Mouse (Mus musculus) CH12.LX (cell line): ENCODE data around the gene Zbtb46. TPM values are rescaled to one million over a fixed set of nuclear protein-coding genes. Genes with fewer than 3 reads are reported as not detected.

ENCODE experiments used
- DNase-seq: peaks from one replicate; pipeline ENCODE4 v3.0.0-alpha.2; 2013; ENCODE audit errors: extremely low read depth
- H3K27ac ChIP-seq: 2 replicates; pipeline ENCODE4 v1.5.1; 2012; ENCODE audit warnings: low read depth, mild to moderate bottlenecking, control low read depth, moderate library complexity; ENCODE audit not compliant: insufficient read depth
- H3K27me3 ChIP-seq: replicated peaks from 2 replicates; pipeline ENCODE3; 2012; ENCODE audit warnings: inconsistent platforms
- H3K36me3 ChIP-seq, 2 experiments: replicated peaks in 1 of 2; 2 replicates each; pipeline versions ENCODE3 to v1.6.1; 2012; ENCODE audit warnings: inconsistent platforms in 1 of 2, low read length in 1 of 2, mild to moderate bottlenecking in 1 of 2, mixed read lengths in 1 of 2, moderate library complexity in 1 of 2; ENCODE audit not compliant: control insufficient read depth in 1 of 2, insufficient read depth in 1 of 2
- H3K4me1 ChIP-seq, 2 experiments: 2 replicates each; pipeline ENCODE4 v1.6.1; 2012; ENCODE audit warnings: inconsistent platforms in 1 of 2, moderate library complexity in 1 of 2; ENCODE audit not compliant: insufficient read depth in 2 of 2, control insufficient read depth in 1 of 2
- H3K4me2 ChIP-seq: 2 replicates; pipeline ENCODE4 v1.6.1; 2012; ENCODE audit warnings: low read depth, mild to moderate bottlenecking, control low read depth; ENCODE audit not compliant: poor library complexity, insufficient read depth, severe bottlenecking
- H3K4me3 ChIP-seq, 3 experiments: fragments of 150-350 bp in 1 of 3; sonication (generic) in 1 of 3; replicated peaks in 1 of 3; 2 replicates each; pipeline versions ENCODE3 to v1.5.1; 2011 to 2012; ENCODE audit warnings: low read depth in 2 of 3, low read length in 2 of 3, mild to moderate bottlenecking in 2 of 3, moderate library complexity in 2 of 3, control low read depth in 1 of 3, improper control_type of control experiment in 1 of 3, inconsistent platforms in 1 of 3, mixed read lengths in 1 of 3; ENCODE audit not compliant: poor library complexity in 1 of 3
- H3K79me2 ChIP-seq: replicated peaks from 2 replicates; pipeline ENCODE4 v1.6.1; 2012; ENCODE audit warnings: mild to moderate bottlenecking, moderate library complexity; ENCODE audit not compliant: control insufficient read depth, poor library complexity, insufficient read depth, severe bottlenecking; ENCODE audit errors: extremely low read depth
- H3K9ac ChIP-seq: 2 replicates; pipeline ENCODE4 v1.6.1; 2012; ENCODE audit warnings: low read depth, mild to moderate bottlenecking, control low read depth, moderate library complexity; ENCODE audit not compliant: insufficient read depth
- H3K9me3 ChIP-seq: replicated peaks from 2 replicates; pipeline ENCODE3; 2012; ENCODE audit warnings: low read length, inconsistent platforms, mixed read lengths
- BHLHE40 ChIP-seq: IDR thresholded peaks from 2 replicates; pipeline ENCODE4 v1.6.1; 2011; ENCODE audit warnings: mild to moderate bottlenecking, low read depth, low read length, improper control_type of control experiment
- CHD1 ChIP-seq: IDR thresholded peaks from 2 replicates; pipeline ENCODE4 v1.6.1; 2012; ENCODE audit warnings: low read depth, low read length, improper control_type of control experiment, inconsistent platforms
- CHD2 ChIP-seq: IDR thresholded peaks from 2 replicates; pipeline ENCODE4 v1.6.1; 2011; ENCODE audit warnings: low read length, improper control_type of control experiment
- CTCF ChIP-seq, 2 experiments: IDR thresholded peaks in 1 of 2; conservative IDR thresholded peaks in 1 of 2; 2 replicates each; pipeline ENCODE4 v1.5.1; 2011 to 2012; ENCODE audit warnings: low read depth in 2 of 2, low read length in 2 of 2, improper control_type of control experiment in 1 of 2, inconsistent platforms in 1 of 2, mild to moderate bottlenecking in 1 of 2, moderate library complexity in 1 of 2
- GABPA ChIP-seq: IDR thresholded peaks from 2 replicates; pipeline ENCODE4 v1.6.1; 2012; ENCODE audit warnings: low read depth, low read length, improper control_type of control experiment, inconsistent platforms; ENCODE audit not compliant: insufficient replicate concordance
- JUND ChIP-seq: conservative IDR thresholded peaks from 2 replicates; pipeline ENCODE4 v1.6.1; 2011; ENCODE audit warnings: low read depth, low read length, improper control_type of control experiment
- KAT2A ChIP-seq: IDR thresholded peaks from 2 replicates; pipeline ENCODE4 v1.6.1; 2012; ENCODE audit warnings: low read length, improper control_type of control experiment, inconsistent platforms; ENCODE audit not compliant: insufficient replicate concordance
- MAX ChIP-seq: IDR thresholded peaks from 2 replicates; pipeline ENCODE4 v1.6.1; 2011; ENCODE audit warnings: low read length, improper control_type of control experiment
- NELFE ChIP-seq: IDR thresholded peaks from 2 replicates; pipeline ENCODE4 v1.6.1; 2011; ENCODE audit warnings: low read depth, low read length, improper control_type of control experiment
- NRF1 ChIP-seq: IDR thresholded peaks from 2 replicates; pipeline ENCODE4 v1.6.1; 2014; ENCODE audit warnings: low read depth, mild to moderate bottlenecking, inconsistent platforms, low read length, improper control_type of control experiment, moderate library complexity
- PAX5 ChIP-seq: IDR thresholded peaks from 2 replicates; pipeline ENCODE4 v1.6.1; 2012; ENCODE audit warnings: low read length, inconsistent platforms, mixed read lengths
- POLR2AphosphoS2 ChIP-seq: IDR thresholded peaks from 2 replicates; pipeline ENCODE4 v1.6.1; 2011; ENCODE audit warnings: low read depth, low read length, improper control_type of control experiment
- SIN3A ChIP-seq: IDR thresholded peaks from 2 replicates; pipeline ENCODE4 v1.6.1; 2012; ENCODE audit warnings: low read length, improper control_type of control experiment, inconsistent platforms
- SMC3 ChIP-seq: IDR thresholded peaks from 2 replicates; pipeline ENCODE4 v1.6.1; 2011; ENCODE audit warnings: low read depth, low read length, improper control_type of control experiment
- TBP ChIP-seq: conservative IDR thresholded peaks from 2 replicates; pipeline ENCODE4 v1.6.1; 2011; ENCODE audit warnings: low read depth, low read length, improper control_type of control experiment
- UBTF ChIP-seq: IDR thresholded peaks from 2 replicates; pipeline ENCODE4 v1.6.1; 2012; ENCODE audit warnings: low read depth, mild to moderate bottlenecking, inconsistent platforms, low read length, improper control_type of control experiment, moderate library complexity
- USF1 ChIP-seq: IDR thresholded peaks from 2 replicates; pipeline ENCODE4 v1.6.1; 2014; ENCODE audit warnings: low read depth, mild to moderate bottlenecking, inconsistent platforms, low read length, improper control_type of control experiment
- USF2 ChIP-seq: conservative IDR thresholded peaks from 2 replicates; pipeline ENCODE4 v1.6.1; 2011; ENCODE audit warnings: low read depth, low read length, improper control_type of control experiment
- ZKSCAN1 ChIP-seq: IDR thresholded peaks from 2 replicates; pipeline ENCODE4 v1.6.1; 2012; ENCODE audit warnings: low read depth, inconsistent platforms, low read length, improper control_type of control experiment, borderline replicate concordance
- ZMIZ1 ChIP-seq: IDR thresholded peaks from 2 replicates; pipeline ENCODE4 v1.6.1; 2012; ENCODE audit warnings: low read depth, mild to moderate bottlenecking, inconsistent platforms, low read length, improper control_type of control experiment
- ZNF384 ChIP-seq: IDR thresholded peaks from 2 replicates; pipeline ENCODE4 v1.6.1; 2012; ENCODE audit warnings: low read depth, low read length, improper control_type of control experiment, inconsistent platforms
- dilution Hi-C: fragments of 300-500 bp; cut with MboI; formaldehyde crosslinking; loops from 2 replicates; pipeline ENCODE4 v1.14.3; 2020; ENCODE audit warnings: low sequenced_read_pairs; ENCODE audit not compliant: extremely low pct_unique_long_range_greater_than_20kb, extremely low pct_ligation_motif_present
- in situ Hi-C: fragments of 300-500 bp; cut with MboI; formaldehyde crosslinking; loops from 3 replicates; pipeline ENCODE4 v1.14.3; 2019; ENCODE audit warnings: low sequenced_read_pairs, low pct_ligation_motif_present, low pct_unique_long_range_greater_than_20kb, mixed read lengths
- polyA plus RNA-seq: library from polyadenylated mRNA; unstranded; fragments of >175 nt; gene quantifications from 2 replicates; pipeline ENCODE4 v1.2.1, GENCODE M21; 2012; ENCODE audit warnings: low read depth; ENCODE audit not compliant: insufficient read length
- total RNA-seq, 2 experiments: library from RNA; depleted of rRNA; stranded (reverse); fragments of 300-350 nt in 1 of 2; fragments of >200 nt in 1 of 2; gene quantifications; 2 replicates each; pipeline ENCODE4 v1.2.3; 2012 to 2014

Zbtb46 gene
- total and polyA plus RNA-seq, 3 experiments = 5.3 to 9.3 (median 6.7) TPM

- Histone ChIP-seq H3K4me3 (no peak overlapping the region), H3K27ac (no peak overlapping the region), H3K4me2 (no peak overlapping the region), H3K9ac (no peak overlapping the region), H3K36me3 (peaks cover 11 to 78% of the 10 kb centered on the region in 2 experiments), H3K4me1 (peaks cover 0 to 7% of the 10 kb centered on the region in 2 experiments; a peak in 2 of 4 replicates), H3K27me3 (no peaks in the 10 kb centered on the region), H3K9me3 (no peaks in the 10 kb centered on the region), H3K79me2 (no peaks in the 10 kb centered on the region)
- no peak for DNase-seq
- dilution Hi-C loops = no loop called here
- in situ Hi-C loops = loop anchor here (5.0 kb wide), 1 partner anchor 73 kb away; the partner anchor contains the start of gene Abhd16b
- TF ChIP-seq ZMIZ1 (no peak), NRF1 (no peak), CHD2 (no peak), CTCF (conservative IDR thresholded peaks at IDR 0.05 in 1 of 2, IDR thresholded peaks at IDR 0.05 in 1 of 2; ENCODE audit: low read depth in 2 of 2, low read length in 2 of 2) (no peak), BHLHE40 (no peak), TBP (no peak), JUND (no peak), SIN3A (no peak), ZKSCAN1 (no peak), MAX (no peak), UBTF (no peak)
Observed at GRCm38 (mm10) chr2:181419359-181419758, 39.9 kb downstream of the Zbtb46 start.

- Histone ChIP-seq H3K9ac (no peak overlapping the region), H3K27ac (no peak overlapping the region), H3K4me3 (no peak overlapping the region), H3K4me1 (peaks cover 7 to 12% of the 10 kb centered on the region in 2 experiments), H3K79me2 (peaks cover 2% of the 10 kb centered on the region; the same call in 1 of the 2 replicates), H3K4me2 (no peak overlapping the region), H3K27me3 (no peaks in the 10 kb centered on the region), H3K36me3 (peaks cover 4 to 61% of the 10 kb centered on the region in 2 experiments), H3K9me3 (no peaks in the 10 kb centered on the region)
- no peak for DNase-seq
- dilution Hi-C loops (no loop called here), in situ Hi-C loops (loop anchor here (5.0 kb wide), 1 partner anchor 76 kb away; the partner anchor contains the start of gene Abhd16b)
- TF ChIP-seq USF1 (no peak), POLR2AphosphoS2 (no peak), USF2 (no peak)
Observed at GRCm38 (mm10) chr2:181415945-181416344, 43.3 kb downstream of the Zbtb46 start.

GRCm38 (mm10) chr2:181413141-181413540 lies 46.1 kb downstream of the Zbtb46 start:
- in situ Hi-C loops = no loop called here
- no peak overlapping the region for H3K9ac ChIP-seq
- H3K27ac ChIP-seq = no peak overlapping the region
- no peaks in the 10 kb centered on the region for H3K9me3 ChIP-seq
- no peak for TF ChIP-seq SMC3
- TF ChIP-seq BHLHE40 = no peak
- no peak for TF ChIP-seq ZNF384
- TF ChIP-seq KAT2A = no peak
- no peak for TF ChIP-seq USF1
- TF ChIP-seq NELFE = no peak
- no peak for TF ChIP-seq GABPA
- TF ChIP-seq PAX5 = no peak
- no peak for TF ChIP-seq USF2
- no peak for TF ChIP-seq CHD1
- TF ChIP-seq MAX = no peak
- dilution Hi-C loops = no loop called here
- no peak overlapping the region for H3K4me2 ChIP-seq
- H3K79me2 ChIP-seq = peaks cover 2% of the 10 kb centered on the region; the same call in 1 of the 2 replicates
- no peak overlapping the region for H3K4me3 ChIP-seq
- no peak for DNase-seq
- H3K27me3 ChIP-seq = no peaks in the 10 kb centered on the region
- H3K4me1 ChIP-seq = peaks cover 18 to 26% of the 10 kb centered on the region in 2 experiments
- H3K36me3 ChIP-seq = peaks cover 4 to 57% of the 10 kb centered on the region in 2 experiments
